Mouse (Mus musculus) megakaryocyte-erythroid progenitor cell, adult 5-6 weeks (primary cell): ENCODE data around the gene Arl6ip1. TPM values are rescaled to one million over a fixed set of nuclear protein-coding genes. Genes with fewer than 3 reads are reported as not detected.

Experiments used
- ATAC-seq: replicated peaks from 2 replicates; pipeline ENCODE4 v1.8.0; 2016; ENCODE audit warnings: mild to moderate bottlenecking, inconsistent platforms; ENCODE audit not compliant: severe bottlenecking, poor library complexity, low FRiP score, low TSS enrichment
- total RNA-seq, 2 experiments: library from RNA; stranded (forward) in 1 of 2; stranded (reverse) in 1 of 2; fragments of 200-1000, 215-1000 nt in 1 of 2; fragments of >200 nt in 1 of 2; fragmentation: Nextera tagmentation in 1 of 2; gene quantifications; 2 replicates each; pipeline ENCODE4 v1.2.3; 2014 to 2017

The Arl6ip1 gene
- total RNA-seq, 2 experiments from 2014 or later = 72.8 to 88.3 TPM

- no peak for ATAC-seq
These were observed 11.8 kb downstream of the Arl6ip1 start for GRCm38 (mm10) chr7:118117539-118118210.

GRCm38 (mm10) chr7:118116787-118117538 is 12.5 kb downstream of the Arl6ip1 start:
- no peak for ATAC-seq

DNA sequence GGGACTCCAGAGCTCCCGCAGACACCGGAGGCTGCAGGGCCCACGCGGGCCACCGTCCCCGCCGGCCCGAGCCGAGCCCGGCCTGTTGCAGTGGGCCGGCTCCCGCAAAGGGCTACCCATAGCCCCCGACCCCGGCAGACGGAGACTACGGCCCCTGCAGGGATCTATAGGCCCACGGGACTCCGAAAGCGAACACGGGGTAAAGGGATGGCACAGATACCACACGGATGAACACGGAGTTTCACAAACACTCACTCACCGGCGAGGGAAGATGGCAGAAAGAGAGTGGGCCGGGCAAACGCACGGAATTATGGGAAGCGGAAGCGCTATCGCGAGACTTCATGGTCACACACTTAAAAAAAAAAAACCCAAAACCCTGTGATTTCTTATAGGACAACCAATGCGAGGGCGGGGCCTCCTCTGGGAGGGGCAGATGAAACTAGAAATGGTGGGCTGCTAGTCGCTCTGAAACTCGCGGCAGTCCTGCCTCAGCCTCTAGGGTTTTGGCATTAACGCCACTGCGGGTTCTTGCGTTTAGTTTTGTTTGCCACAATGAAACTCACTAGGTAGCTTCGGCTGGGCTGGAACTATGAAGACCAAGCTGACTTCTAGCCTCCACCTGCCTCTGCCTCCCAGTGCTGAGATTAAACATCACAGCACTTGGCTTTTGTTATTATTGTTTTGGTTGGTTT is 13.4 kb downstream of the Arl6ip1 start, which contains the start of gene Rps15a:
Gene Rps15a (minus strand): TSS at position 312 of the 692 bp plus-strand sequence.
- ATAC-seq = peak; percentile 92

DNA sequence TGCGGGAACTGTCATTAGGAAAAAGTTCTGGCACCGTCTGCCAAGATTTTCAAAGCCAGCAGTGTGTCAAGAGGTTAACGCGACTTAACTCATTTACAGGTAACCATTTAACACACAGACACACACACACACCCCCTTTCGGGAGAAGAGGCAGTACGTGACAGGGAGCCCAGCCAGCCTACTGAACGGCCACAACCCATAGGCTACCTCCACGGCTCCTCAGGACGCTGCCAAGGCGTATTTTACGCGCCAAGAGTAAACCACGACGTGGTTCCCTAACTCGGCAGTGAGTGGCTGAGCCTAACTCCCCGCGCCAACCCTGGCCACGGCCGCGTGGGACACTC is 14.0 kb downstream of the Arl6ip1 start:
- ATAC-seq = peak; percentile 12; the same call in 1 of the 2 replicates

DNA sequence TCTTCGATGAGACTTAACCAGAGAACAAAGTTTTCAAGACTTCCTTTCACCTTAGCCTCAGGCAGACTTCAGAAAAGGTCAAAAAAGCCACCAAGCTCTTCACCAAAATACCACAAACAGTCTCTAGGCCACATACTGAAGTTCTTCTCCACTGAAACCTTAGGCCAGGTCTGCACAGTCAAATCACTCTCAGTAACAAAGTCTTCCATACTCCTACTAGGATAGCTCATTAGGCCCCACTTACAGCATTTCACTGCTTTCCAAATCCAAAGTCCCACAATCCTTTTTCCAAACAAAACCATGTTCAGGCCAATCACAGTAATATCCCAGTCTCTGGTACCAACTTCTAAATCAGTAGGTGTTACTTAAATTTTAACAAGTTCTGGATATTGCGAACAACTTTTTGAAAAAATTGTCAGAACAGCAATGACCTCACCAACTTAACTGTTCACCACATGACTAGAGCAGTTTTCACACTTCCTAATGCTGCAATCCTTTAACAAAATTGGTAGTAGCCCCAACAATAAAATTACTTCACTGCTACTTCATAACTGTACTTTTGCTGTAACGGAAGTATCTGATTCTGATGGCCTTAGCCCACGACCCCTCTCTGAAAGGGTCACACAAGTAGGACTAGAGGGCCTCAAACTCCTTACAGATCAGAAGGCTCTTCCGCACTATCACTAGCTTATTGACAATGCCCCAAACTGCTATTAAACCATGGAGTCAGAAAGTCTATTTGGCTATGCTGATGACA is 15.7 kb downstream of the Arl6ip1 start:
- no peak for ATAC-seq

GRCm38 (mm10) chr7:118111128-118111527 is 18.3 kb downstream of the Arl6ip1 start:
- no peak for ATAC-seq

GRCm38 (mm10) chr7:118107671-118108070 is 21.8 kb downstream of the Arl6ip1 start:
- no peak for ATAC-seq

DNA sequence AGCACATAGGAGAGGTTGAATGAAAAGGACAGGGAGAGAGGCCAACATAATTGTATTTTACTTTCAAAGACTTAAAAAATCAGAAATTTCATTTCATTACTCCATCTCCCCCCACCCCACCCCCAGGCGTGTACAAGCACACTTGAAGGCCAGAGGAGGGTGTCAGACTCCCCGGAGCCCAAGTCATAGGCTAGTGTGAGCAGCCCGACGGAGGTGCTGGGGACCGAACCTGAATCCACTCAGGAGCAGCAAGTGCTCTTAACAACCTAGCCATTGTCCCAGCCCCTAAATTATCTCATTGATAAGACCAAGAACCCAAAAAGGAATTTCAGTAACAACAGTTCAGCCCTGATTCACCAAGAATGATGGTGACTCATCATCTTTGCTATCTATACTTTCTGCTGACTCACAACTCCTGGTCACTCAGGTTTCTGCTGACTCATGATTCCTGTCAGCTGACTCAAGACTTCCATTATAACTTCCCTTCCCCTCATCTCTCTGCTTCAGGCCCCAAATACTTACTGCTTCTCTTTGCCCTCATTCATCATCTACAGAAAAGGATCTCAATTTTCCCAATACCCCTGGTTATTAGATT is 24.9 kb downstream of the Arl6ip1 start:
- ATAC-seq = 0 out of 2 replicates have a peak, but pooled peaks have one; percentile 1

DNA sequence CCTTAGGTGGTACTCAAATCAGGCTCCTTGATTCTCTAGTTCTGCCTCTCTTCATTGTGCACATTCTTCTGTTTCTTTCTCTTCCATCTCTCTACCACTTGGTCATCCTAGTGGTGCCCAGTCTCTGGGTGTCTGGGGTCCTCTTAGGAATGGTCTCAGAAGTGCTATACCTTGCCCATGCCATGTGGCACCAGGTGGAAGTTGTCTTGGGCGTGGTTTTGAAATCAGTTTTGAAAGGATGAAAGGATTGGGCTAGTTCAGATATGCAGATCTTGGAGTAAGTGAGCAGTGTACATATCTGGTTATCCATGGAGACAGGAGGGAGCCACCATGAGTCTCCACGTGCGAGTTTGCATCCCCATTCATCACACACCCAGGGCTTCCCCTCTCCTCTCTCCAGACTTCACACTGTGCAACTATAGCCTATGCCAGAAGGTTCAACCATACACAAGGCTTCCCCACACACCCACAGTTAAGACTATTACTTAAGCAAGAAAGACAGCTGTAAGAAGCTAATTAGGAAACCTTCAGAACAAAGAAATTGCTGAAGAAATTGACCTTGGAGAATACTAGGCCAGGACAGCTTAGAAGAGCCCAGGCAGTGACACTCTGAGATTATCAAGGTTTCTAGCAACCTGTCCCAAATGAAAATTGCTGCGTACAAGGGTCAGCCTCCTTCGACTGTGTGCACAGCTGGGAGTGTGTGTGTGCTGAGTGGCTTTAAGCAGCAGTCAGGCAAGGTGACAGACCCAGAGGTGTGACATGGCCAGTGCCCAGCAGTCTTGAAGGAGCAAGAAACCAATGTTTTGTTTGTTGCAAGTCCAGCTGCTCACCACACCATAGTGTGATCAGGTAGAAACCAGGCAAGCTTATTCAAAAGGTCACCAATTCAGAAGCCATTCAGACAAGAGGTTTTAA is 25.7 kb downstream of the Arl6ip1 start:
- peak; percentile 16 for ATAC-seq

DNA sequence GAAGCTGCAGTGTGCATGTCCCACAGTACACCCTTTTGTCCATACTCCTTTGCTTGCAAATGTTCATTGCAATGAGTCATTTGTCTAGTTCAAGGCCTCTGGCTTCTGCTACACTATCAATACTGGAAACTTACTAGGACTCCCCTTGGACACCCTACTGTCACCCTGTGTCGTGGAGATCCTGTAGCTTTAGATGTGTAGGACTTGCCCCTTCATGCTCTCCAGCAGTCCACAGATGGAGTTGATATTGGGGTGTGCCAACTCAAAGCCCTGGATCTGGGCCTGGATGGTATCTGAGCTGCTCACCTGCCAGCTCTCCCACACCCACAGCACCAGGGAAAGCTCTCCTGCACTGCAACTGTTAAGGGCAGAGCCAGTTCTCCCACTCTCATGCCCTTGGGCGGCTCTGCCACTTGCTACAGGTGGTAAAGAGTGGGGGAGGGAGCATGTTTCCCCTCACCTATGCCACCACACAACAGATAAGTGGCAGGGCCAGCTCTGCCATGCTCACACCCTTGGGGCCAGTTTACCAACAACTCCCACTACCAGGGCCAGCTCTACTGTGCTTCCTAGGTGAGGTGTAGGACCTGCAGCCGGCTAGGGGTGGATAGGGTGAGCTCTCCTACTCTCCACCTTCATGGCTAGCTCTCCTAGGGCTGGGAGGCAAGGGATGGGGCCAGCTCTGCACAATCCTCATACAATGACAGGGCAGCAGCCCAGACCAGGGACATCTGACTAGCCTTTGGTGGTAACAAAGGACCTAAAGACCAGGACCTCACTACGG is 26.6 kb downstream of the Arl6ip1 start:
- peak; percentile 65 for ATAC-seq

DNA sequence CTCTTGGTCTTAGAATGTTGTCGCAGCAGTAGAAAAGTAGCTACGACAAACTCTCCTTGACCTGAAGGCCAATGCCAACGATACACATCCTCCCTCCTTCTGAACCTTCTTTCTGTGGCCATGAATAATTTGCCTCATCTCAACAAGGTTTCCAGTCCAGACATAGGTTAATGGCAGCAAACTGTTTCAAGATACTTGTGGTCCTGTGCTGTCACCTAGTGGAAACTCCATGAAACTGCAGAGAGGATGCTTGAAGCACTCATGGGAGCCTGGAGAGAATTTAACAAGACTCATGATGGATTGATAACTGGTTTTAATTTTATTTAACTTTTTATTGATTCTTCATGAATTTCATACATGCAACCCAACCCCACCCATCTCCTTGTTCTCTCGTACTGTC is 27.2 kb downstream of the Arl6ip1 start:
- ATAC-seq = peak; percentile 39; the same call in 1 of the 2 replicates

DNA sequence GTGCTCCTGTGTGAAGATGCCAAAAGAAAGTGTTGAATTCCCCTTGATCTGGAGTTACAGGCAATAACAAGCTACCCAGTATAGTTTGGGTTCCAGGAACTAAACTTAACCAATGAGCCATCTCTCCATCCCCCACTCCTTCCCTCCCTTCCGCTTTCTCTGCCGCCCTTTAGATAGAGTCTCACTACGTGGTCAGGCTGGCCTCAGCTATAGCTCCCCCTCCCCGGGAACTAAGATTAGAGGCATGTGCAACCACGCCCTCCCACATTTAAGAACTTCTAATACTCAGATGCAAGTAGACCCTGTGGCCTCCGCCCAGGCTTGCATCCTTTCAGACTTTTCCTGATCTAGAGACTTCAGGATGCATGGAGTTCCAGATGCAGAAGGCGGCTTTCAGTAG is 31.8 kb downstream of the Arl6ip1 start:
- ATAC-seq = 0 out of 2 replicates have a peak, but pooled peaks have one; percentile 19

DNA sequence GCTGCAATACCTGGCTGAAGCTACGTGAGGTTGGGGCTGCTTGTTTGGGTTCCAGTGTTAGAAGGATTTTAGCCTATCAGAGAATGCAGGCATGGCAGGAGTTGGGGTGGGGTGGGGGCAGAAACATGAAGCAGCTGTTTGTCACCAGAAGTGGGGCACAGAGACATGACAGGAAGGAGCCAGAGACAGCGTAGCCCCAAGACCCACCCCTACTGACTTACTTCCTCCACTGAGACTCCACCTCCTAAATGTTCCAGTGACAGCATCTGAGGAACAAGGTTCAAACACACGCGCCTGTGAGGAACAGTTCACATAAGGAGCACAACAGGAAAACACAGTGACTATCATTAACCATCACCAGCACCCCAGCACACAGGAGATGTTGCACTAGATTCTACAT is 49.5 kb downstream of the Arl6ip1 start:
- ATAC-seq = no peak

- no peak for ATAC-seq
These were observed 50.4 kb downstream of the Arl6ip1 start for GRCm38 (mm10) chr7:118079097-118079496.
